Mouse (Mus musculus) spleen, adult 12 weeks (tissue): Measurements from ENCODE around the gene Shisa7.
"Not testable (repeated sequence)": the region's sequence is repeated elsewhere in the genome, so short reads cannot be mapped to it uniquely, and the experiment has no call there.

Experiments
- DNase-seq: peaks from one replicate; pipeline ENCODE4 v3.0.0; 2022; ENCODE audit warnings: low spot score

The Shisa7 gene

DNA sequence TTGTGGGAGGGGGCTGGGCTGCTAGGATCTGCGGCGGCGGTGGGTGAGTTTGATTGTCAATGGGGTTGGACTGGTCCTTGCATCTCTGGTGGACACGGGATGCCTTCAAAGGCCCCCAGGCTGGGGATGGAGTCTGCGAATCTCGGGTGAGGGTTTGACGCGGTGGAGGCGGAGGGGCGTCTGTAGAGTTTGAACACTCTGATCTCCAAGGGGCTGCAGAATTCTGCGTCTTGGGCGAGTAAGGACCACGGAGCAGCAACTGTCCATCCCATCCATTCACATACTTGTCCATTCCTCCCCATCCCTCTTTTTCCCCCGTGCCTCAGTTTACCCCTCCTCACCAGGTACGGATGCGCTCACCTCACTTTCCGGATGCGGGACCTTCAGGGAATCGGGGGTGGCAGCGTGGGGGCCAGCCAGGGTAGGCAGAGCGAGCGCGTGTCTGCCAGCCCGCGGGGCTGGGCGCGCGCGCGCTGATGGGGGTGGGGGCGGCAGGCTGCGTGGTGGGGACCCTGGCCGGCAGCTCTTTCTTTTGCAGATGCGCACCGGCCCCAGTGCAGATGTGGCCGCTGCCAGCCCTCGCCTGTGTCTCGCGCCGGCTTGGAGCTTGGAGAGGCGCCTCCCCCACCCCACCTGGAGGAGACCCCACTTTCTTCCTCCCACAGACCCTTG, at the start of gene Shisa7:
Gene Shisa7 (minus strand): TSS at position 452 of the 672 bp plus-strand sequence.
- DNase-seq: no peak

DNA sequence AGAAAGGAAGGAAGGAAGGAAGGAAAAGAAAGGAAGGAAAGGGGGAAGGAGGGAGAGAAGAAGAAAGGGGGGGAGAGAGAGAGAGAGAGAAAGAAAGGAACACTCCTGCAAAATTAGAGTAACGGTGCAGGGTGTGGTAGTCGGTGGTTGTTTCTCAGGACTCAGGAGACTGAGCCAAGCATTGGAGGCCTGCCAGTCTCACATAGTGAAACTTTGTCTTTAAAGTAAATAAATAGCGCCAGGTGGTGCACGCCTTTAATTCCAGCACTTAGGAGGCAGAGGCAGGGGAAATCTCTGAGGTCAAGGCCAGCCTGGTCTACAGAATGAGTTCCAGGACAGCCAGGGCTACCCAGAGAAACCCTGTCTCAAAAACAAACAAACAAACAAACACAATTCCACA, 42.2 kb upstream of the Shisa7 start:
- DNase-seq: no peak

DNA sequence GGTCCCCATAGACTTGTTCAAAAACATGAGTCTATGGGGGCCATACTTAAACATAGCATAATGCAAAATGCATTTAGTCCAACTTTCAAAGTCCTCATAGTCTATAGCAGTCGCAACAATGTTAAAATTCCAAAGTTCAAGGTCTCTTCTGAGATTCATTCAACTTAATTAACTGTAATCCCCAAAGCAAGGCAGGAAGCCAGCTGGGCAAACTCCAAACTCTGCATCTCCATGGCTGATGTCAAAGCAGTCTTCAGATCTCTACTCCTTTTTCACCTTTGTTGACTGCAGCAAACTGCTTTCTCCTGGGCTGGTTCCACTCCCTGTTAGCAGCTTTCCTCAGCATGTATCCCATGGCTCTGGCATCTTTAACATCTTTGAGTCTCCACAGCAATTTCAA, 34.5 kb upstream of the Shisa7 start:
- not testable (repeated sequence) for DNase-seq

DNA sequence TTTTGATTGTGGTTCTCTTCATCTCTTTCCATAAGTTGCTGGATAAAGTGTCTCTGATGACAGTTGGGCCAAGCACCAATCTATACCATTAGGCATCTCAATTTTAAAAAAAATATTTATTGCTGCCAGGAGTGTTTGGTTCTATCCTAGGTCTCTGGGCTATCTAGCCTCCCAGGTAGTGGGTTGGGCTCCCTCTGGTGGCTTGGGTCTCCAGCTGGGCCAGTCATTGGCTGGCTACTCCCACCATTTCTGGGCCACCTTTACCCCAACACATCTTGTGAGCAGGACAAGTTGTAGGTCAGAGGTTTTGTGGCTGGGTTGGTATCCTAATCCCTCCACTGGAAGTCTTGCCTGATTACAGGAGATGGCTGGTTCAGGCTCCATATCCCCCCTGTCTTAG, 33.7 kb upstream of the Shisa7 start:
- no peak for DNase-seq

DNA sequence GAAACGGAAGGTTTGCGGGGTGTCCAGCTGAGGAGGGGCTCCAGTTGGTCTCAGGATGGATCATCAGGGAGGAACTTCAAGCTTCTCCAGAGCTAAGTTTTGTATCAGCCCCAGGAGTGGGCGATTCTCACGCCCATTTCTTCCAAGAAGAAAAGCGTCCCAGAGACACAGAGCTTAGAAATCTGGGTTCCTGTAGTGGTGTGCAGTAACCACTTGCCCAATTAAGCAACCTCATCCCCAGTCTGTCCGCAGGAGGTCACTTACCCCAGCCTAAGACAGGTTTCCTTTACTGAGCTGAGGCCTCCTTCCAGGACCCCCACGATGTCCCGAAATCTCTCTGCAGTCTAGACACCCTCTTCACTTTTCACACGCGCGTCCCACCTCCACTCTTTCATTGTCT, 32.7 kb upstream of the Shisa7 start:
- no peak for DNase-seq

- peak; percentile 83 for DNase-seq
Measured at GRCm38 (mm10) chr7:4876753-4877221, 32.3 kb upstream of the Shisa7 start, which contains the start of gene Isoc2a. Isoc2a (plus strand) TSS chr7:4877153.

GRCm38 (mm10) chr7:4870133-4870532, 25.6 kb upstream of the Shisa7 start, which contains the start of gene Isoc2b:
Isoc2b (minus strand) TSS chr7:4870258.
- no peak for DNase-seq

GRCm38 (mm10) chr7:4866631-4867180, 22.2 kb upstream of the Shisa7 start:
- DNase-seq: no peak

DNA sequence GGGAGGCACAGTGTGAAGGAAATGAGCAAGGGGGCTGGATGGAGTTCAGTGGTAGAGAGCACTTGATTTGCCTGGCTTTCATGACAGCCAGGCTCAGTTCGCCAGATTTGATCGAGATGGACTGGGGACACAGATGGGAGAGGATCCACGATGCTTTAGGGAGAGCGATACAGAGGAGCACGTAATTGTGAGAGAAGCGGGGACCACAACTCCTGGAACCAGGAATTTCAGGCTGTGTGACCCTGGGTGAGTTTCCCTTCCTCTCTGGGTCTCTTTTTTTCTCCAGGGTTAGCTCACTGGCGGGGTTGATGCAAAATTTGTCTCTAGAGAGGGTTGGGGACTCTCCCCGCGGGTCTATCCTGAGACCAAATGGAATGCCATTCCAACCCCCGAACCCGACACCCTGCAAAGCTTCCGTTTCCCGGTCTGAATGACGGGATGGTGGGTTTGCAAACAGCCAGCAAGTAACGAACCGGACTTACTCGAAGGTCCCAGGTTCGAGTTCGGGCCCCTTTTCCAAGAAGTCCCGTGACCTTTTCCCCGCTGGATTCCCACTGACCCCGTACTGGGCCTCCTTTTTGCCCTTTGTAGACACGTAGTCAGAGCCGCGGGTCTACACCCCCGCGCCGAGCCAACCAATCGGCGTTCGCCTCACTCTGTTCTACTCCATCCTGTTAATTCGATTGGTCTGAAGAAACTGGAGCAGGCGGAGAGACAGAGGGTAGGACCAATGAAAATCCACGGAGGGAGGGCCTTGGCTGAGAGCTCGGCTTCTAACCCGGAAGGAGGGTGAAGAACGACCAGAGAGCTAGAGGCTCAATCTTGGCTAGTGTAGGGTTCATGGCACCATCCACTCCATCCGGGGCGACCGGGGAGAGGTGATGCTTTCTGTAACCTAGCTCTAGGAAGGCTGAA, 21.3 kb upstream of the Shisa7 start:
- peak; percentile 91 for DNase-seq

DNA sequence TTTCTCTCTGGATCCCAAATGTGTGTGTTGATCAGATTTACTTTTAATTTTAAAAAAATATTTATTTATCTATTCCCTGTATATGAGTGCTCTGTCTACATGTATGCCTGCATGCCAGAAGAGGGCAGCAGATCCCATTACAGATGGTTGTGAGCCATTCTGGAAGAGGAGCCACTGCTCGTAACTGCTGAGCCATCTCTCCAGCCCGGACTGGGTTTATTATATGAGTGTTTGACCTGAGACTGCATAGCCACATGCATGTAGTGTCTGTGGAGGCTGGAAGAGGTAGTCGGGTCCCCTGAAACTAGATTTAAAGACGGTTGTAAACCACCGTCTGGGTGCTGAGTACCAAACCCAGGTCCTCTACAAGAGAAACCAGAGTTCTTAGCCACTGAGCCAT, 20.6 kb upstream of the Shisa7 start:
- DNase-seq: peak; percentile 9

- no peak for DNase-seq
Measured at GRCm38 (mm10) chr7:4864130-4864845, 19.8 kb upstream of the Shisa7 start.

- no peak for DNase-seq
Measured at GRCm38 (mm10) chr7:4863541-4864080, 19.1 kb upstream of the Shisa7 start.

DNA sequence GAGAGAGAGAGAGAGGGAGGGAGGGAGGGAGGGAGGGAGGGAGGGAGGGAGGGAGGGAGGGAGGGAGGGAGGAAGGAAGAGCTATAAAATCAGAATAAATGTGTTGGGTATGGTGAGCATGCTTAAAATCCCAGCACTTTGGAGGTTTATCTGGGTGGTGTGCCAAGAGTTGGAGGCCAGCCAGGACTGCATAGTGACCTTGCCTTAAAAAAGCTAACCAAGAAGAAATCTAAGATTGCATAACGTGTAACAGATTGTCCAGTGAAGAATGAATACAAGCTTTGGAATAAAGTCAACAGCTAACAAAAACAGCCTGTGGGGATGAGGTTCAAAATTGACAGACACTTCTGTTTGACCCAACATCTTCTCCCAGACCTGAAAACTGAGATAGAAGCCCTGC, 18.5 kb upstream of the Shisa7 start:
- DNase-seq: no peak

- not testable (repeated sequence) for DNase-seq
Measured at GRCm38 (mm10) chr7:4860926-4861325, 16.4 kb upstream of the Shisa7 start.

GRCm38 (mm10) chr7:4859418-4859978, 15.0 kb upstream of the Shisa7 start:
- DNase-seq: no peak

DNA sequence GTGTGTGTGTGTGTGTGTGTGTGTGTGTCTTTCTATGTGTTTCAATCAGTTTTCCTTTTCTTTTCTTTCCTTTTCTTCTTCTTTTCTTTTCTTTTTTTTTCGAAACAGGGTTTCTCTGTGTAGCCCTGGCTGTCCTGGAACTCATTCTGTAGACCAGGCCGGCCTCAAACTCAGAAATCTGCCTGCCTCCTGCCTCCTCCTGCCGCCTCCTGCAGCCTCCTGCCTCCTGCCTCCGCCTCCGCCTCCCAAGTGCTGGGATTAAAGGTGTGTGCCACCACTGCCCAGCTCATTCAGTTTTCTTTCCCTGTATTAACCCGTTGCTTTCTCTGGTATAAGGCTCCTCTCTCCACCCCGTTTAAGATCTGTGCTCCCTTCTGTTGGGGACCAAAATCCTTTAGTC, 12.8 kb upstream of the Shisa7 start:
- no peak for DNase-seq

DNA sequence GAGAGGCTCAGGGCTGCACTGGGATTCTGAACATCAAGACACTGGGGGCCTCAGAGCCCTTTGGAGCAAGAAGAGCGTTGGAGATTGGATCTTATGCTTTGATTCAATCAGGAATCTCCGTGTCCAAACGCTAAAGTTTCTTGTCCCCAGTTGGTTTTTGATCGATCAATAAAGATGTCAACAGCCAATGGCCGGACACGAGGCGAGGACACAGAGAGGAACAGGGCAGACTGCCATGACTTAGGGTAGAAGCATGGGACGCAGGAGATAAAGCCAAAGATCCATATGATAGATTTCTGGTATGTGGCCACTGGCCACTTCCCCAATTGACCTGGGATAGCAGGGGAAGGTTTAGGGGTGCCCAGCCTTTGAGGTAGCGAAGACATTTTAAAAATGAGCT, 12.0 kb upstream of the Shisa7 start:
- DNase-seq: no peak

- no peak for DNase-seq
Measured at GRCm38 (mm10) chr7:4853613-4854012, 9.1 kb upstream of the Shisa7 start.

GRCm38 (mm10) chr7:4851315-4851688, 6.8 kb upstream of the Shisa7 start:
- no peak for DNase-seq

GRCm38 (mm10) chr7:4850621-4851314, 6.3 kb upstream of the Shisa7 start:
- no peak for DNase-seq

GRCm38 (mm10) chr7:4849372-4849771, 4.9 kb upstream of the Shisa7 start:
- DNase-seq: no peak
